Mouse (Mus musculus) heart, embryonic 12.5 days (tissue): ENCODE results near the gene Gjb3. TPM values are rescaled to one million over a fixed set of nuclear protein-coding genes. Genes with fewer than 3 reads are reported as not detected.
A peak's percentile ranks its signal among the peaks of the same experiment; 100 is the strongest.

Source experiments
- ATAC-seq: fragments of 200-750 bp; cut with Nextera tagmentation; 2 replicates; pipeline ENCODE4 v1.8.0; 2017; ENCODE audit warnings: moderate TSS enrichment, moderate library complexity; ENCODE audit not compliant: insufficient number of reproducible peaks, low FRiP score
- H3K27ac ChIP-seq: fragments of 300-500 bp; sonication (generic); 2 replicates; pipeline ENCODE4 v1.5.1; 2016; ENCODE audit warnings: mild to moderate bottlenecking, moderate library complexity; ENCODE audit not compliant: poor library complexity, severe bottlenecking
- H3K27me3 ChIP-seq: fragments of 300-500 bp; sonication (generic); replicated peaks from 2 replicates; pipeline ENCODE4 v1.6.1; 2016; ENCODE audit warnings: mild to moderate bottlenecking, moderate library complexity
- H3K36me3 ChIP-seq: fragments of 300-500 bp; sonication (generic); 2 replicates; pipeline ENCODE4 v1.6.1; 2016; ENCODE audit warnings: mild to moderate bottlenecking, moderate library complexity
- H3K4me1 ChIP-seq: fragments of 300-500 bp; sonication (generic); replicated peaks from 2 replicates; pipeline ENCODE4 v1.6.1; 2016; ENCODE audit warnings: mild to moderate bottlenecking
- H3K4me2 ChIP-seq: fragments of 300-500 bp; sonication (generic); 2 replicates; pipeline ENCODE4 v1.6.1; 2016; ENCODE audit warnings: mild to moderate bottlenecking, moderate library complexity
- H3K4me3 ChIP-seq: fragments of 300-500 bp; sonication (generic); 2 replicates; pipeline ENCODE4 v1.5.1; 2016; ENCODE audit warnings: mild to moderate bottlenecking
- H3K9ac ChIP-seq: fragments of 300-500 bp; sonication (generic); 2 replicates; pipeline ENCODE4 v1.6.1; 2016; ENCODE audit warnings: mild to moderate bottlenecking, moderate library complexity
- H3K9me3 ChIP-seq: fragments of 300-500 bp; sonication (generic); replicated peaks from 2 replicates; pipeline ENCODE4 v1.6.1; 2016; ENCODE audit warnings: mild to moderate bottlenecking, moderate library complexity
- WGBS: fragments of 180-500 bp; shearing (Covaris S2); methylation state at CpG from one replicate; pipeline ENCODE4 v1.1.7; 2016; 5-methylcytosine and 5-hydroxymethylcytosine counted together
- polyA plus RNA-seq: library from polyadenylated mRNA; unstranded; fragments of >200 nt; fragmentation: Nextera tagmentation; extraction: Ambion mirVana; gene quantifications from 2 replicates; pipeline ENCODE4 v1.2.1, GENCODE M21; 2016

The Gjb3 gene
- polyA plus RNA-seq, 1 experiment from 2014 or later = not detected

DNA sequence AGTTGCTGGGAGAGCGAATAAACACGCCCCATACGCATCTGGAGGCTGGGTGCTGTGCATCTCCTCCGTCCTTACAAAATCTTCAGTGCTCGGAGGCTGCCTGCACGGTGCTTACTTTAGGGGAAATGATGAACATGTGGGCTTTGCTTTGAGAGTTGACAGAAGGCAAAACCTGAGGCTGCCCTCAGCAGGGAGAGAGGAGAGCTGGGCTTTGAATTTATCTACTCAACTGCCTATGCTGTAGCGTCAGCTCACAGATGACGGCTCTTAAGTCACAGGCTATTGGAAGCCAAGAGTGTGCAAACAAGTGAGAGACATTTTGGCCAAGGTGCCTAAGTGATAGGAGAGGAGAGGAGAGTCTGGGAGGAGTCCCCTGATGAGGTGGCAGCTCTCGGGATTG lies 51.4 kb downstream of the Gjb3 start:
- no peaks in the 10 kb centered on the region for H3K36me3 ChIP-seq
- no peak overlapping the region for H3K4me2 ChIP-seq
- H3K27ac ChIP-seq = no peak overlapping the region
- H3K4me3 ChIP-seq = no peak overlapping the region
- H3K27me3 ChIP-seq = no peaks in the 10 kb centered on the region
- no peaks in the 10 kb centered on the region for H3K9me3 ChIP-seq
- ATAC-seq = no peak
- peaks cover 10% of the 10 kb centered on the region for H3K4me1 ChIP-seq
- 68% methylated on average over 9 of the region's 9 CpGs for WGBS
- H3K9ac ChIP-seq = no peak overlapping the region

DNA sequence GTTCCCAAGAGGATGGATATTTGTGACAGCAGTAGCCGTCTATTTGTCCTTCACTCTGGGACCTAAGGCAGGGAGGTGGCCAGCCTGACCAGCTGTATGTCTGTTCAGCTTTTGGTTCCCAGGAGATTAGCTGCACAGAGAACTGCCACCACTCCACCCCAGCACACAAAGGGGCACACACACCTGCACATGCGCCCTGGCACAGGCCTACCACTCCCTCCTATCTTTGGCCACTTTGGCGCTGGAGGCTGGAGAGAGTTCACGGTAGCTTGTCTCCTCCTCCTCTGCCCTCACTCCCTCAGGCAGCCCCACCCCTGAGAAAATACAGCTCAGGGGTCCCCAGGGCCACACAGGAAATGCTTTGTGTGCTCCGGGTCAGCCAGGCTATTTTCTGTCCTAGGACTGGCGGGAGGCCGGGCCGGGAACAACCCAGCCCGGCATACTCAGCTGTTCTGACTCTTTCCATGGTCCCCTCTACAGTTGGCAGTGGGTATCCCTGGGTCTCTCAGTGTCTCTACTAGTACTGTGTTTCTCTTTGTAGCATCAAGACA lies 52.1 kb downstream of the Gjb3 start:
- WGBS = 41% methylated on average over 9 of the region's 9 CpGs

More for the DNA sequence above, 52.1 kb downstream of the Gjb3 start:
- Histone ChIP-seq H3K9me3 (no peaks in the 10 kb centered on the region), H3K4me1 (peaks cover 10% of the 10 kb centered on the region), H3K36me3 (no peaks in the 10 kb centered on the region), H3K4me2 (no peak overlapping the region), H3K4me3 (no peak overlapping the region), H3K9ac (no peak overlapping the region), H3K27ac (no peak overlapping the region), H3K27me3 (no peaks in the 10 kb centered on the region)
- peak; percentile 67; the same call in 1 of the 2 replicates for ATAC-seq

Other genes starting within 250 kb of the Gjb3 start
- gene Tmem35b, start 207.2 kb downstream of the Gjb3 start, polyA plus RNA-seq = 13.7 and 14.9 TPM in 2 replicates
- gene Dlgap3, start 161.6 kb downstream of the Gjb3 start, polyA plus RNA-seq = 0.73 and 0.95 TPM in 2 replicates
- 51.9 and 58.7 TPM in 2 replicates for gene Smim12, start 87.1 kb downstream of the Gjb3 start, polyA plus RNA-seq
- 33.1 and 37.7 TPM in 2 replicates for gene Gja4, start 16.8 kb downstream of the Gjb3 start, polyA plus RNA-seq
- gene Gjb4, start 23.2 kb upstream of the Gjb3 start, polyA plus RNA-seq = not detected in 2 replicates
- gene Gjb5, start 27.3 kb upstream of the Gjb3 start, polyA plus RNA-seq = 0.15 and 0.24 TPM in 2 replicates